Mouse (Mus musculus): Measurements from ENCODE around the gene Fzd10. TPM values are rescaled to one million over a fixed set of nuclear protein-coding genes. Genes with fewer than 3 reads are reported as not detected.

Fzd10 gene
- total RNA-seq (2021): 1 to 10 TPM; 3.3 to 4.2 TPM
- long read RNA-seq, experiment 1, partial matches to known transcripts: 0 of 4 reads
- long read RNA-seq, experiment 1, other reads (novel, unspliced or antisense): 0 of 4 reads
- long read RNA-seq, experiment 2, partial matches to known transcripts: 0 of 3 reads
- long read RNA-seq, experiment 2, other reads (novel, unspliced or antisense): 0 of 3 reads

DNA sequence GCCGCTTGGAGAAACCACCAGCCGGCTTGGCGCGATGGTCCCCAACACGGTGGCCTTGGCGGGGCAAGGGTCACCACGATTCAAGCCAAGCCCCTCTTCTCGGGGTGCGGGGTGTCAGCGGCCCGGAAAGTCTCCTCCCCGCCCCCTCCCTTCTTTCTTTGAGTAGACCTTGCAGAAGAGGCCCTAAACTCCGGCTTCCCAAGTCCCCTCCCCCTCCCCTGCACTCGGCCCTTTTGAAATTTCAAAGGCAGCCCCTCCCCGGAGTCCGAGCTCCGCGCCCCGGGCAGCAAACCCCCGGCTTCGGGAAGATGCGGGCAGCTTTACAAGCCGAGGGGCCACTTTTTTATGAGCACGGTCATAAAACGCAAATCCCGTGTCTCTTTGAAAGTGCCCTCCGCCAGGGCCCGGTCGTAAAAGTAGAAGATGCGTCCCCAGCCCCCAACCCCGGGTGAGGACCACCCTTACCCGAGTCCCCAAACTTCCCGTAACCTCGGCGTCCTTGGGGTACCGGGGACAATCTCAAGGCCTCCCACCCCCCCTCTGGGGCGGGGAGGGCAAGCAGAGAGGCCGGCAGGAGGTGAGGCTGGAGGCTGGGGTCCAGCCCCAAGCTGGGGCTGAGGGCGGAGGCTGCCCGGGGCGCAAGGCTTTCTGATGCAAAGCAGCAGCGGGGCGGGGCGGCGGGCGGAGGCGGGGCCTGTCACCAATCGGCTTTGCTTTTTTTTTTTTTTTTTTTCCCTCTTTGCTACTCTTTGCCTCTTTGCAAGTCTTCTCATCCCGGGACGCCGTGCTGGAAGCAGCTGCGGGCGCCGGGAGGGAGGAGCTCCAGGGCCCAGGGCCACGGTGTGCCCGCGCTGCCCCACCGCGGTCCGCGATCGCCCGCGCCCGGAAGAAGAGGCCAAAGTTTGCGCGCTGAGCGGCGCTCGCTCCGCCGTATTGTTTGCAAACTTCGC is at the start of gene Fzd10:
TSS of gene Fzd10 (plus strand) at position 773 of the 950 bp plus-strand sequence.
- DNase-seq: no peak

DNA sequence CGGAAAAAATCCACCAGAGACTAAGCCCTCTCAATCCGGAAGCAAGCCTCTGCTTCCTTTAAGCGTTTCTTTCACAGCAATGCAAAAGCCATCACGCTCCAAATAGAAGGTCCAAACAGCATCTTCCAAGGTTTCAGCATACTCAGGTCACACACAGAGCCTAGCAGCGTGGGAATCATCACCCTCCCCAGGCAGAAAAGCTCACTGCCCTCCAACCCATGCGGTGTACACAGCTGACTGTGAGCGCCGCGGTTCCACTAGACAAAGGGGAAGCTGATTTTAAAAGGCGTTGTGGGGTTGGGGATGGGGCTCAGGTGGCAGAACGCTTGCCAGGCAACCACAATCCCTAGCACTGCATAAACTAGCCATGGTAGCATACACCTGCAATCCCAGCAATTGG is 49.2 kb upstream of the Fzd10 start:
- DNase-seq: no peak

DNA sequence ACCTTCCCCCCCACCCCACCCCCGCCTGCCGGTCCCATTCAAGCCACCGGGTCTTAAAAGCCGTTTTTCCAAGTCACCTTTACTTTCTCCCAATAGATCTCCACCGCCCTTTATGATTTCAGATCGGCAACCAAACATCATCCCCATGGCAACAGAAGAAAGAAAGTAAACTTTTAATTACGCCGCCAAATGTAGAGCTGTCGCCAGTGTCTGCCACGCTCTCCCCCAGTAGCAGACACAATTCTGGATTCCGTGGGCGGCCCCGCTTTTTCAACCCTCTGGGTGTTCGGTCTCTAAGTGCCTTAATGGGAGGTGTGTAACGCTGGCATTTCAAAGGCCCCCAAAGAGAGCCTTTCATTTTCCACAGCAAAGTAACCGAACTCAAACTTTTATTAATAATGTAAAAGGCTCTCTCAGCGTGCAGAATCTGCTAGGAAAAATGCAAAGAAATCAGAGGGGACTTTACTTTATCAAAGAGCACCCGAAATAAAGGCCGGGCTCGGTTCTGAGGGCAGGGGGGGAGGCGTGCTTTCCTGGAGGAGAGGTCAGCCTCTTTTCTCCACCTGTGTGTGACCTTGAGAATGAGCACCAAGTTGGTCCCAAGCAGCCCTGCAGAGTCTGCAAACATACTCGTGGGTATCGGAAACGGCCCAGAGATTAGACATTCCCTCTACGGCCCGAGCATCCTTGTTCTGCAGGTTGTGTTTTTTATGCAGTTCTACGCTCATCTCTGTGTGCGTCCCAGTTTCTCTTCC is 48.3 kb upstream of the Fzd10 start:
- DNase-seq: no peak

DNA sequence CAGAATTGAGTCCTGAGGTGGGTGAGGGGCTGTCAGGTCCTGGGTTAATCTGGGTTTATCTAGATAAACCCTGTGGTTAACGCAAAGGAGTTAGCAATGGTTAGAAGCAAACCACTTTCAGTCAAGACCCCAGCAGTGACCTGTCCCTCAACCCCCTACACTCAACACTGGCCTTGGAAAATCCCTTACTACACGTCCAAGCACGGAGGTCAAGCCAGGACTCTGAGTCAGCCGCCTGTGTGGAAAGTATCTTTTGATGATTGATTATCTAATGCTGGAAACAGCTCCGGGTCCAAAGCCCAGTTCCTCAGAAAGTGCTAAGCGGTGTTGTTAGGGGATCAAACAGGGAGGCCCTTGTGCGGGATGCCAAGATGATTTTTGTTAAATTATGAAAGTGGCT is 42.5 kb upstream of the Fzd10 start:
- peak; percentile 21 for DNase-seq

DNA sequence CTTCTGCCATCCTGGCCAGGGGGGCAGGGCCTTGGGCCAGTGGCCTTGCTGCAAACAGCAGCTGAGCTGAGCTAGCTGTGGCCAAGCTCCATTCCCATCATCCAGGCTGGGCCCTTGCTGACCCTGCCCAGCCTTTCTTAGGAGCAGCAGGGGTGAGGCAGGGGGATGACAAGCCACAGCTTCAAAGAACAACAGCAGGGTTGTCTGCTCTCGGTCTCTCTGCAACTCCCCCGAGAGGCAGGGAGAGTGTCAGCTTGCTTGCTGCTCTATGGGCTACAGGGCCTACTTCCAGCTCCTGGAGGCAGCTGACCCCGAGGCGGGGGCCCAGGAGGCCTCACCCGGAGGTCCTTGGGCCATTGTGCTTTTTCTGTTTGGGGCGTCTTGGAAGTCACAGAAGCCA is 33.3 kb upstream of the Fzd10 start:
- no peak for DNase-seq

DNA sequence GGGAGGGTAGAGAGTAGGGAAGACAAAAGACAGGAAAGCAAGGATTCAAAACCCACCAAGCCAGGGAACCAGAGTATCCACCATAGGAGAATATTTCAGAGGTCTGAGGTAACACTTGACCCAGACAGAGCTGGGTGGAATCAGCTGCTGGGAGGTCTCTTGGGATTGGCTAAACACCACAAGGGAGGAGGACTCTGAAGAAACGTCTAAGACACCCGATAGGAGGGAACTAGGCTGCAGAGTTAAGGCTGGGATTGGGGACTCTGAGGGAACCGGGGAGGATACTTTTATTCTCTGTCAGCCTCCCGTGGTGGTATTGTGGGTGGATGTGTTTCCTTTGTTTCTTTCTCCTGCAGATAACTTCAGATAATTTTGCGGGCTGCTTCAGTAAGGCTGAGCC is 31.7 kb upstream of the Fzd10 start:
- no peak for DNase-seq

DNA sequence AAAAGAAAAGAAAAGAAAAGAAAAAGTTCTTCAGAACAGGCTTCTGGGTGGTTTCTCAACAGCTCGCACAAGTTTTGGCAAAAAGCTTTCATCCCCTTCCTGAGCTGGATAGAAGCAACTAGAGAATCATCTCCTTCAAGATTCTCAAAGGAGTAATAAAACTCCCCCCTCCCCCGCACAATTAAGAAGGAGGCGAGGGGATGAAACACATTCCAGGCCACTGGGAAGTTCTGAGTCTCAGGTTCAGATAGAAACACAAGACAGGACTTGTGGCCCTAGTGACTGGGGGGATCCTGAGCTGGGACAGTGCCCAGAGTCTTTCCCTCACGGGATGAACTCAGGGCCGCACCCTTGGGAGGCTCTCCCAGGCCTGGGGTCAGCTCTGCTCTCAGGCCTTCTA is 30.6 kb upstream of the Fzd10 start:
- no peak for DNase-seq

DNA sequence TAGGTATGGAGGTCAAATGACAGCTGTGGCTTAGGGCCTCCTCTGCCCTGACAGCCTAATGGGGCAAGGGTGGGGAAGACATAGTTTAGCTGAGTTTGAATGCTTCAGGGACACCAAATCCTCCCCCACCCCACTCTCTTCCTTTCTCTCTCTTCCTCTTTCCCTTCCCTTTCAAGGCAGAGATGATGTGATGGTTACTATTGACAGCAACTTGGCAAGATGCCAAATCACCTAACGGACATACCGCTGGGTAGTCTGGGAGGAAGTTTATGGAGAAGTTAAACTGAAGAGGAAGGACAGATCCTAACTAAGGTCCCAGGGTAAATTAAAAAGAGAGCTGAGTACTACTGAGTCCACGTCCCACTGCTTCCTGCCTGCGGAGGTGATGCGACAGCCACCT is 29.8 kb upstream of the Fzd10 start:
- no peak for DNase-seq

DNA sequence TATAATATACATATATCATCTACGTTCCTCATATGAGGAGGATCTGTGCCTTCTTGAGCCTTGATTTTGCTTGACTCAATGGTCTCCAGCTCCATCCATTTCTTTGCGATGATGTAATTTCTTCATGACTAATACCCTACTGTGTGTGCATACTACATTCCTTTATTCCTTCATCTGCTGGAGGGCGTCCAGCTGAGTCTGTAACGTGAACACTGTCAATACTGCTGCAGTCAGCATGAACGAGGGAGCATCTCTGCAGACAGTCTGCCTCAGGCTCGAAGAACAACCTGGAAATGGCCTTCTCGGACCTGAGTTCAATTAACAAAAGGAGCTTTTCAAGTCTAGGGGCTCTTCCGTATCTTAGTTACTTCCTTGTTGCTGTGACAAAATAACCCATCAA is 28.9 kb upstream of the Fzd10 start:
- DNase-seq: no peak

DNA sequence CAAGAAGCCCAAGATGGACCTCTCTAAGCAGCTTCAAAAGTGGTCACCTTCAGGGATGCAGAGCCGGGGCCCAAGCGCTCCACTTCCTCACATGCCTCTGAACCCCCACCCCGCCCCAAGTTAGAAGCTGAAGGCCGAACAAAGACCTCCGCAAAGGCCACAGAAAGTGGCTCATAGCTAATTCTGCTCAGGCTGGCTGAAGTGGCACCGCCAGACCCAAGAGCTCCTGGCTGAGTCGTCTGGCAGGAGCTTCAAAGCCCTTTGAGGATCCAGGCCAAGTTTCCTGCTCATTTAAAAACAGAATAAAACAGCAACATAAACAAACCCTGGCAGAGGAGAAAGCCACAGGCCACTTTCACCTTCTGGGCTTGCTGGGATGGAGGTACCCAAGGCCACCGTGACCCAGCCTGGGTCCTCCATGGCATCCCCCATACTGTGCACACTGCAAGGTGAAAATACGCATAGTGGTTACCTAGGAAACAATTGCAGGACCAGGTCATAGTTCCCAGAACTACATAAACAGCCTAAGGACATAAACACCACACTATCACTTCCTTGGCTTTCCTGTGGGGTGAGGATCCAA is 24.6 kb upstream of the Fzd10 start:
- DNase-seq: no peak

DNA sequence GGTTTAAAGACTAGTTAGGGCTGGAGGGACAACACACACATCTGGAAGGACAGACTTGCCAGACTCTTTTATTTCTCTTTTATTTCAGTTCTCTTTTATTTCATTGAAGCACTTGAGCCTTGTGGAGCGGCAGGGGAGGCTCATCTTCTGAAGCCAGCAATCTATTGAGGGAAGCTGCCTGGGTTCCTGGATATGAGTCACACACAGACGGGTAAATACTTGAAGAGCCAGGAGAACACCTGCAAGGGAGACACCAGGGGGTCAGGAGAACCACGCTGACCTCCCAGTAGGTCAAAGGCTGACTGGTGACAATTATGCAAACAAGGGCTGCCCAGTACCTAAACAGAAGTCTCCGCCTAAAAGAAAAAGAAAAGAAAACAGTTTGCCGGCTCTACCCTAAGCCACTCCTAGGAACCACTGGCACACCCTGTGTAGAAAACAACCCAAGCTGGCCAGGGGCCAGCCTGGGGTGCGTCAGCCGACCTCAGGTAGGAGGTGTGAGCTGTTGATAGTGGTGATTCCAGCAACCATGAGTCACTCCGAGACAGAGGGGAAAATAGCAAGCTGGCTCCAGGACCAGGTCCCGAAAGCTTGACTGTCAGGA is 21.5 kb upstream of the Fzd10 start:
- DNase-seq: no peak

DNA sequence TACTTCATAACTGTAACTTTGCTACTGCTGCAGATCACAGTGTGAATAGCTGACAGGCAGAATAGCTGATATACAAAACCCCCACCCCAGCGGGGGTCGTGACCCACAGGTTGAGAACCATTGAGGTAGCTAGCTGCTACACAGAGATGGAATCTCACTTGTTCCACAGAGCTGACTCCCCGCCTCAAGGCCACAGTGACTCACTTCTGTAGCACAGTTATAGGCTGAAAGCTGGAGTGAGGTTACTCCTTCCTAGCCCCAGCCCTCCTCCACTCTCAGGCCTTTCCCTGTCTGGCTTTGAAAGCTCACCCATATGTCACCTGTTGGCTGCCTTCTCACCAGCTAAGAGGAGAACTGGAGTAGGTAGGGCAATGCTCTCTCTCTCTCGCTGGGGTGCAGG is 19.7 kb upstream of the Fzd10 start:
- DNase-seq: no peak

DNA sequence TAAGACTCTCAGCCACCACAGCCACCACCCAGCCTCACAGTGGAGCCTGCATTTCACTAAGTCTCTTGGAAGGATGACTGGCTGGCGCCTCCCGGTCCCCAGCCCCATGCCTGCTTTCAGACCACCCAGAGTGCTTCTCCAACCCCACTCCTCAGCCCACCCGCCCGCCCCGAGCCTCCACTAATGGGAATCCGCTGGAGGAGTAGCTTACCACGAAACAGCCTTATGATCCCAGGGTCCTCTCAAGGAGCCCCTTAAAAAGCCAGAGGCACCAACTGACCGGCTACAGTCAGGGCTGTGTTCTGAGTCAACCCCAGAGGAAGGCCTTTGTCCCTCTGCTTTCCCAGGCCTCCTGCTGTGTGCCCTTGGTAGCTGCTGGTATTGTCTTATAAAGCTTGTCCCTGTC is 19.1 kb upstream of the Fzd10 start:
- no peak for DNase-seq

DNA sequence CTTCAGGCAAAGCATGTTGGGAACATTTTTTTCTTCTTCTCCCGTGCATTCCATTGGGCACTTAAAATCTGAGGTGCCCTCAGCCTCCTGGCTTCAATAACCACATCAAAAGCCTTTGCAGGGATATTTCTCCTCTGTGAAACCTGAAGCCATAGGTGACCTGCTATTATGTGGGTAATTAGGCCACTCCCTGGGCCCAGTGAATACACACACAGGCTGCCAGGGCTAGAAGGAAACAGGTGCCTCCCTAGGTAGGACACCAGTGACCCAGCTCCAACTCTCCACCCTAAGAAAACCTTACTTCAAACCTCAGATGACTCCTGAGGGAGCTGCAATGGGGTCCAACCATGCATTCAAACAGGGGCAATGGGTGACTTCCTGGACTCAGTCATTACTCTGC is 11.4 kb upstream of the Fzd10 start:
- no peak for DNase-seq

DNA sequence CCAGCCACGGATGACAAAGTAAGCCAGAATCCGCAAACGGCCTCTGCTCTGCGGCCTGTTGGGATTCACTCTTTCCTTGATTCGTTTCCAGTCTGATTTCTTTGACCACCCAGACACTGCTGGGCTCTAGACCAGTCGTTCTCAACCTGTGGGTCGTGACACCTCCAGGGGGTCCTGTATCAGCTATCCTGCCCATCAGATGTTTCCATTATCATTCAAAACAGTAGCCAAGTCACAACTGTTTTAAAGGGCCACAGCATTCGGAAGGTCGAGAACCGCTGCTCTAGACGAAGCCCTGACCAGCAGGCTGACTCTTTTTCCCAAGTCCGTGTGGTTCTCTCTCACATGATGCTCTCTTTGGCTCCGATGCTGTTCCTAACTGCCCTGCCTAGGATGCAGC is 7.2 kb upstream of the Fzd10 start:
- DNase-seq: no peak

DNA sequence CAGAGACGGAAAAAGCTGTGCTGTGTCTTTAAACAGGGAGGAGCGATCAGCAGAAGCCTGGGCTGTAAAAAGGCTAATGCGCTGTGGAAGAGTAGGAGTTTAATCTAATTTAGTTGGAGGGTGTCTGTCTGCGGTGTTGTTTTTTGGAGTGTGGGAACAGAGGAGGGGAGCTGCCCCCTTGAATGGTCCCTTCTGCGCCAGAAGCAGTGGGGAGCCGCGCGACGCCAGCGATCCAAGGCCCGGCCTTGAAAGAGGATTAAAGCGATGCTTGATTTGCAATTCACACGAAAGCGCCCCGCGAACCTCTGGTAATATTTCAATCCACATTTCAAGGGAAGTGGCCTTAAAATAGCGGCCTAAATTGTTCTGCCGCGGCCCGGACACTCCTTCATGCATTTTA is 3.8 kb upstream of the Fzd10 start:
- DNase-seq: no peak

DNA sequence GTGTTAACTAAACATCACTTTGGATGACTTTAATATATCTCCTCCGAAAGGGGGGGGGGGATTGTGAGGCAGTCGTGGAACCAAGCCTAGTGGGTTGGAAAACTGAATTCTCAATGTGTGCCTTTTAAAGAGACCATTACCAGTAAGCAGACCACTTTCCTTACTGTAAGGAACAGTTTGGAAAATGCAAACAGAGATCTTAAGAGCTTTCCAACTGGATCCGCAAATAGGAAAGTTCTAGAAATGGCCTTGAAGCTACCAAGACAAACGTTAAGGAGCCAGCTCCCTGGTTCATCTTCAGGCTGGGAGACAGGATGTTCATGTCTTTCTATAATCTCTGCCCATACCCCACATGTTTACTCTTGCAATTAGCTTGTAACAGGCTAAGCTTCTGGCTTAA is 3.3 kb upstream of the Fzd10 start:
- DNase-seq: no peak

DNA sequence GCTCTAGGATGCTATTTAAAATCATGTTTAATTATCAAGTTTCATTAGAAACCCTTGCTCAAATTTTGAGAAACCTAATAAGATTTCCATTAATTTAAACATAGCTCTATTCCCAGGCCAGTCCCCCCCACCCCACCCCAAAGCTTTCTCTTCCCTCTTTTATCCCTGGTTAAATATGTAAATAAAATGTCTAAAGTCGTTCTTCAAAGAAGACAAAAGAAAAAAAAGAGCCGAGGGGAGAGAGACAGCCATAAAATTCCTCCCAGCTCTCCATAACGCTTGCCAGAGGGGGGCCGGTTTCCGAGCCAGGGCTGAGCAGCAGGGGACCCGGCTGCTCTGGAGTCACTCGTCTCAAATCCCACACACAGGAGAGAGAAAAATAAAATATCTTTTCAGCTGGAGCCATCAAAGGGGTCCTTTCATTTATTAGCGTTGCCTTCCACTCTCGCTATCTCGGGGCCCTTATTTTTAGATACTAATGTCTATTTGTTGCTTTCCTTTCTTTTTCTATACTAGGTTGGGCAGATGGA is 2.4 kb upstream of the Fzd10 start:
- no peak for DNase-seq

DNA sequence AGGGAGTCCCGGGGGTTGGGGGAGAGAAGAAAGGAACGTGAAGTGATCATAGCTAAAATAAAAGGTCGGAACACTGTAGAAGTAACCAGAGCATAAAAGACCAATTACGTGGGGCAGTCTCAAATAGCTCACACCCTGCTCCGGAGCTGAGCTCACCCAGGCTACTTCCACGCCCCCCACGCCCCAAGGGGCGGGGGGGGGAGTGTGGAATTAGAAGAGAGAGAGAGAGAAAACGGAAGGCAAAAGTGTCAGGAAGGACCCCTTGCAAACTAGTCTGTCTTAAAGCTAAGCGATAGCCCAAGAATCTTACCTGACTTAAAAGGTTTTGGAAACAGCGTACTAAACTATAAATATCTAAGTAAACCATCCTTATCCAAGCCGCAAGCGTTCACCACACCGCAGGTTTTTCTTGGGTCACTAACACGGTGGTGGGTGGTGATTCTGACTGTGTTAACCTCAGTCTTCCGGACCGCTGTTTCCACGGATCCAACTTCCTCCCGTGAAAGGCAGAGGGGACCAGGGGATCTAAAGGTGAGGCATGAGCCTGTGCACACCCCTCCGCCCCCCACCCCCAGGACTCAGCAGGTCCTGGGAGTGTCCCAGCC is 1.8 kb upstream of the Fzd10 start:
- DNase-seq: no peak

DNA sequence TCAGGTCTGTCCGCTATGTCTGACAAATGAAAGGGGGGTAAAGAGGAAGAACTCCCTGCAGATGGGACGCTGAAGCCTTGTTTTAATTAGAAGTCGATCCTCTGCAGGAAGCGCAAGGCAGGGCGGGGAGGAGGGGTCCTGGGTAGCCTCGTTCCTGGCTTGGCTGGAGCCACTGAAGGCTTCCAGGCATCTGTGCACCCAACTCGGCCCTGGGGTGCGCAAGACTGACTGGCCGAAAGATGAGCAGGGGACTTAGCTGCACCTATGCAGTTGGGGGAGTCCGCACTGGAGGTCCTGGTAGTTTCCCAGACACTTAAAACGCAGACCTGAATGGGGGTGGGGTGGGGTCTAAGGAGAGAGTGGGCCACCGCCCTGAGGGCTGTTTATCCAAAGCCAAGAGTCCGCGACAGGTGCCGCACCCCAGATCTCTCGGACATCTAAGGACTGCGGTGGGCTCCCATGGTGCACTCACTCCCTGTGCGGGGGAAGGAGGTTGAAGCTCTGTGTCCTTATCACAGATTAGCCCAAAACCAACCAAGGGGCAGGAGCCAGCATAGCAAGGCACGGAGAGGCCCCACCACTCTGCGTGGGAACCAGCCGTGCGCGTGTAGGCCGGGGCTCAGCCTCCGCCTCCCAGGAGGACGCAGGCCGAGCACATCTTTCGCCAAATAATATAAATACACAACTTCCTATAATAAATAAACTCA is 1.1 kb upstream of the Fzd10 start:
- no peak for DNase-seq
